ENCODE assay signal across 7 mouse cellular contexts in genomic region chr17:35434836-35435235, GRCm38 (mm10). TPM values are rescaled to one million over a fixed set of nuclear protein-coding genes. Genes with fewer than 3 reads are reported as not detected.
DNase-seq lines count a peak whose midpoint lies in the region; ATAC-seq and TF ChIP-seq lines count a peak whose summit lies in the region.
"Not testable (repeated sequence)": the region's sequence is repeated elsewhere in the genome, so short reads cannot be mapped to it uniquely, and the experiment has no call there.

No protein-coding gene starts in this region.

- not testable (repeated sequence) for TF ChIP-seq POLR2A in cortical plate, adult 2 months (IDR thresholded peaks at IDR 0.05; ENCODE audit: extremely low read depth, insufficient read depth, low read length)

- H3K27ac ChIP-seq in cortical plate, adult 2 months (ENCODE audit: insufficient read depth, low read length); kidney, postnatal 0 days; liver, postnatal 0 days (ENCODE audit: low read depth); neural tube, embryonic 11.5 days (ENCODE audit: low read depth, low read length): not testable (repeated sequence)

- H3K9me3 ChIP-seq in kidney, postnatal 0 days (replicated peaks; ENCODE audit: low read length); liver, postnatal 0 days (ENCODE audit: low read length); neural tube, embryonic 11.5 days (ENCODE audit: control insufficient read depth, low read length): not testable (repeated sequence)

- H3K36me3 ChIP-seq in kidney, postnatal 0 days (ENCODE audit: insufficient read depth, low read length); liver, postnatal 0 days (replicated peaks; ENCODE audit: insufficient read depth, low read length); neural tube, embryonic 11.5 days (ENCODE audit: control insufficient read depth, insufficient read depth, low read length): not testable (repeated sequence)

- peak; percentile 38; the same call in 1 of the 2 replicates for TF ChIP-seq CTCF in cortical plate, adult 2 months (IDR thresholded peaks at IDR 0.05; ENCODE audit: extremely low read depth, insufficient read depth, low read length)
- peak; percentile 77 for TF ChIP-seq CTCF in kidney, postnatal 0 days (IDR thresholded peaks at IDR 0.05; ENCODE audit: low read depth)
- TF ChIP-seq CTCF in liver, postnatal 0 days (IDR thresholded peaks at IDR 0.05; ENCODE audit: low read depth): peak; percentile 73

- H3K4me2 ChIP-seq in kidney, postnatal 0 days (ENCODE audit: low read length); liver, postnatal 0 days (ENCODE audit: low read depth, low read length); neural tube, embryonic 11.5 days (ENCODE audit: low read depth): not testable (repeated sequence)

- not testable (repeated sequence) for ATAC-seq in kidney, postnatal 0 days (replicated peaks; ENCODE audit: low FRiP score, low read depth); liver, postnatal 0 days; neural tube, embryonic 11.5 days (ENCODE audit: insufficient read depth, low FRiP score, low TSS enrichment)

- H3K9ac ChIP-seq in kidney, postnatal 0 days (ENCODE audit: low read depth, low read length); liver, postnatal 0 days (replicated peaks); neural tube, embryonic 11.5 days (ENCODE audit: low read length): not testable (repeated sequence)

- not testable (repeated sequence) for H3K4me1 ChIP-seq in cortical plate, adult 2 months (ENCODE audit: control insufficient read depth, insufficient read depth, low read length); kidney, postnatal 0 days (replicated peaks; ENCODE audit: insufficient read depth, low read length); liver, postnatal 0 days (ENCODE audit: insufficient read depth); neural tube, embryonic 11.5 days (ENCODE audit: control insufficient read depth, insufficient read depth, low read length)

- H3K27me3 ChIP-seq in kidney, postnatal 0 days (ENCODE audit: insufficient read depth, low read length); liver, postnatal 0 days (ENCODE audit: insufficient read depth, low read length); neural tube, embryonic 11.5 days (ENCODE audit: control insufficient read depth, insufficient read depth, low read length): not testable (repeated sequence)

- not testable (repeated sequence) for TF ChIP-seq EP300 in liver, postnatal 0 days (IDR thresholded peaks at IDR 0.05; ENCODE audit: low read depth)

- peak; percentile 90 for DNase-seq in R1 (ENCODE audit: low read depth, low spot score)
- peak; percentile 86 for DNase-seq in heart, adult 11 months
- DNase-seq in kidney, postnatal 0 days (ENCODE audit: low spot score): not testable (repeated sequence)
- peak; percentile 61 for DNase-seq in liver, postnatal 0 days
- peak; percentile 75 for DNase-seq in neural tube, embryonic 11.5 days (ENCODE audit: low spot score)
- peak; percentile 56 for DNase-seq in testis, postnatal 10 days (ENCODE audit: low spot score)

- 10% methylated on average over 8 of the region's 8 CpGs for WGBS in kidney, postnatal 0 days
- 9% methylated on average over 8 of the region's 8 CpGs for WGBS in liver, postnatal 0 days (ENCODE audit: insufficient replicate concordance)
- WGBS in neural tube, embryonic 11.5 days: 9% methylated on average over 8 of the region's 8 CpGs

- H3K4me3 ChIP-seq in cortical plate, adult 2 months (ENCODE audit: insufficient read depth, low read length); kidney, postnatal 0 days (replicated peaks; ENCODE audit: low read depth, low read length); liver, postnatal 0 days (ENCODE audit: low read depth, low read length); neural tube, embryonic 11.5 days (ENCODE audit: low read depth, low read length): not testable (repeated sequence)

RNA-seq across cellular contexts. Expression of gene H2-Q7, which starts 4.1 kb away (rescaled TPM):
- polyA plus RNA-seq in cortical plate, adult 2 months (2012; rRNA removed): 1.2 and 1.9 TPM in 2 replicates
- 15.4 and 15.6 TPM in 2 replicates for polyA plus RNA-seq in kidney, postnatal 0 days (2015; fragmentation: Nextera tagmentation; extraction: Ambion mirVana)
- 7.5 and 7.9 TPM in 2 replicates for polyA plus RNA-seq in liver, postnatal 0 days (2015; fragmentation: Nextera tagmentation; extraction: Ambion mirVana)
- polyA plus RNA-seq in neural tube, embryonic 11.5 days (2014; fragmentation: Nextera tagmentation; extraction: Ambion mirVana): 11.2 and 12.5 TPM in 2 replicates

RNA-seq across cellular contexts. Expression of gene H2-Q6, which starts 10.2 kb away (rescaled TPM):
- polyA plus RNA-seq in cortical plate, adult 2 months (2012; rRNA removed): 1.2 and 1.7 TPM in 2 replicates
- 7.0 and 7.2 TPM in 2 replicates for polyA plus RNA-seq in kidney, postnatal 0 days (2015; fragmentation: Nextera tagmentation; extraction: Ambion mirVana)
- 3.7 TPM in 2 replicates for polyA plus RNA-seq in liver, postnatal 0 days (2015; fragmentation: Nextera tagmentation; extraction: Ambion mirVana)
- polyA plus RNA-seq in neural tube, embryonic 11.5 days (2014; fragmentation: Nextera tagmentation; extraction: Ambion mirVana): 0.99 and 1.4 TPM in 2 replicates

RNA-seq across cellular contexts. Expression of gene H2-Q10, which starts 35.1 kb away (rescaled TPM):
- polyA plus RNA-seq in cortical plate, adult 2 months (2012; rRNA removed): 0.04 and 0.09 TPM in 2 replicates
- polyA plus RNA-seq in kidney, postnatal 0 days (2015; fragmentation: Nextera tagmentation; extraction: Ambion mirVana): 1.1 and 1.4 TPM in 2 replicates
- 621 and 683 TPM in 2 replicates for polyA plus RNA-seq in liver, postnatal 0 days (2015; fragmentation: Nextera tagmentation; extraction: Ambion mirVana)
- polyA plus RNA-seq in neural tube, embryonic 11.5 days (2014; fragmentation: Nextera tagmentation; extraction: Ambion mirVana): 0.28 and 0.81 TPM in 2 replicates

RNA-seq across cellular contexts. Expression of gene H2-Q4, which starts 55.4 kb away (rescaled TPM):
- polyA plus RNA-seq in cortical plate, adult 2 months (2012; rRNA removed): 6.2 and 6.5 TPM in 2 replicates
- 6.1 and 6.8 TPM in 2 replicates for polyA plus RNA-seq in kidney, postnatal 0 days (2015; fragmentation: Nextera tagmentation; extraction: Ambion mirVana)
- 4.1 and 5.6 TPM in 2 replicates for polyA plus RNA-seq in liver, postnatal 0 days (2015; fragmentation: Nextera tagmentation; extraction: Ambion mirVana)
- 1.6 and 2.3 TPM in 2 replicates for polyA plus RNA-seq in neural tube, embryonic 11.5 days (2014; fragmentation: Nextera tagmentation; extraction: Ambion mirVana)

Comparison
In these comparisons a context has a peak if more than half of its experiments do, and no peak if none do; other contexts are left out.
1. RNA of gene H2-Q10, which starts 35.1 kb away (polyA plus RNA-seq): 621 to 683 TPM in liver, postnatal 0 days; 1.1 to 1.4 TPM in kidney, postnatal 0 days, 0.28 to 0.81 TPM in neural tube, embryonic 11.5 days and 0.04 to 0.09 TPM in cortical plate, adult 2 months; every median in the first group is over 100 times any median in the second.
2. Peak in every context shown above with its lines, with median percentiles within 50 percentile points of each other: CTCF ChIP-seq.